Mouse (Mus musculus): Measurements from ENCODE around the gene Aebp2. TPM values are rescaled to one million over a fixed set of nuclear protein-coding genes. Genes with fewer than 3 reads are reported as not detected.
"Not testable (repeated sequence)": the region's sequence is repeated elsewhere in the genome, so short reads cannot be mapped to it uniquely, and the experiment has no call there.

Gene Aebp2
- polyA plus RNA-seq, 2 experiments = 23.3 to 67.4 TPM

GRCm38 (mm10) chr6:140597381-140598329 lies 24.8 kb upstream of the Aebp2 start:
- H3K4me1 ChIP-seq (ENCODE audit: control insufficient read depth, insufficient read depth, low read length) = no peaks in the 10 kb centered on the region
- H3K36me3 ChIP-seq (ENCODE audit: control insufficient read depth, insufficient read depth, low read length) = peaks cover 48% of the 10 kb centered on the region
- no peak for DNase-seq (ENCODE audit: low spot score)
- no peak overlapping the region for H3K4me3 ChIP-seq (replicated peaks; ENCODE audit: low read length)
- no peak for ATAC-seq (ENCODE audit: low FRiP score, low read depth)
- no peaks in the 10 kb centered on the region for H3K27me3 ChIP-seq (ENCODE audit: control insufficient read depth, insufficient read depth, low read length)
- WGBS = 86% methylated on average over 15 of the region's 15 CpGs
- H3K9me3 ChIP-seq (ENCODE audit: control insufficient read depth, low read length) = no peaks in the 10 kb centered on the region
- no peak for TF ChIP-seq POLR2A (IDR thresholded peaks at IDR 0.05; ENCODE audit: borderline replicate concordance, extremely low read depth, insufficient read depth, insufficient read length)
- H3K27ac ChIP-seq (replicated peaks; ENCODE audit: low read depth, low read length) = no peak overlapping the region
- H3K4me2 ChIP-seq (replicated peaks; ENCODE audit: low read depth, low read length, severe bottlenecking) = no peak overlapping the region
- no peak overlapping the region for H3K9ac ChIP-seq (ENCODE audit: low read depth, low read length, severe bottlenecking)

- Histone ChIP-seq H3K9me3 (ENCODE audit: control insufficient read depth, low read length) (no peaks in the 10 kb centered on the region), H3K27me3 (ENCODE audit: control insufficient read depth, insufficient read depth, low read length) (no peaks in the 10 kb centered on the region), H3K27ac (replicated peaks; ENCODE audit: low read depth, low read length) (no peak overlapping the region), H3K4me2 (replicated peaks; ENCODE audit: low read depth, low read length, severe bottlenecking) (no peak overlapping the region), H3K4me3 (replicated peaks; ENCODE audit: low read length) (no peak overlapping the region), H3K36me3 (ENCODE audit: control insufficient read depth, insufficient read depth, low read length) (peaks cover 44% of the 10 kb centered on the region), H3K4me1 (ENCODE audit: control insufficient read depth, insufficient read depth, low read length) (peaks cover 5% of the 10 kb centered on the region; the same call in 1 of the 2 replicates), H3K9ac (ENCODE audit: low read depth, low read length, severe bottlenecking) (no peak overlapping the region)
- ATAC-seq (ENCODE audit: low FRiP score, low read depth) = no peak
- TF ChIP-seq POLR2A (IDR thresholded peaks at IDR 0.05; ENCODE audit: borderline replicate concordance, extremely low read depth, insufficient read depth, insufficient read length) = no peak
- DNase-seq (ENCODE audit: low spot score) = no peak
- WGBS = 89% methylated on average over 9 of the region's 9 CpGs
Measured at GRCm38 (mm10) chr6:140598516-140598915, 23.9 kb upstream of the Aebp2 start.

GRCm38 (mm10) chr6:140599337-140599736 lies 23.1 kb upstream of the Aebp2 start:
- Histone ChIP-seq H3K9ac (ENCODE audit: low read depth, low read length, severe bottlenecking) (no peak overlapping the region), H3K4me2 (replicated peaks; ENCODE audit: low read depth, low read length, severe bottlenecking) (no peak overlapping the region), H3K9me3 (ENCODE audit: control insufficient read depth, low read length) (no peaks in the 10 kb centered on the region), H3K4me1 (ENCODE audit: control insufficient read depth, insufficient read depth, low read length) (peaks cover 6% of the 10 kb centered on the region; the same call in 1 of the 2 replicates), H3K36me3 (ENCODE audit: control insufficient read depth, insufficient read depth, low read length) (peaks cover 37% of the 10 kb centered on the region), H3K27ac (replicated peaks; ENCODE audit: low read depth, low read length) (no peak overlapping the region), H3K27me3 (ENCODE audit: control insufficient read depth, insufficient read depth, low read length) (no peaks in the 10 kb centered on the region), H3K4me3 (replicated peaks; ENCODE audit: low read length) (no peak overlapping the region)
- no peak for DNase-seq (ENCODE audit: low spot score)
- ATAC-seq (ENCODE audit: low FRiP score, low read depth) = no peak
- no peak for TF ChIP-seq POLR2A (IDR thresholded peaks at IDR 0.05; ENCODE audit: borderline replicate concordance, extremely low read depth, insufficient read depth, insufficient read length)
- 78% methylated on average over 5 of the region's 5 CpGs for WGBS

- not testable (repeated sequence) for H3K27me3 ChIP-seq (ENCODE audit: control insufficient read depth, insufficient read depth, low read length)
- WGBS = 92% methylated on average over 8 of the region's 8 CpGs
Measured at GRCm38 (mm10) chr6:140600671-140601070, 21.8 kb upstream of the Aebp2 start.

GRCm38 (mm10) chr6:140601175-140601574 lies 21.3 kb upstream of the Aebp2 start:
- no peak overlapping the region for H3K27ac ChIP-seq (replicated peaks; ENCODE audit: low read depth, low read length)
- H3K9me3 ChIP-seq (ENCODE audit: control insufficient read depth, low read length) = no peaks in the 10 kb centered on the region
- no peak overlapping the region for H3K9ac ChIP-seq (ENCODE audit: low read depth, low read length, severe bottlenecking)
- DNase-seq (ENCODE audit: low spot score) (no peak), ATAC-seq (ENCODE audit: low FRiP score, low read depth) (no peak)
- no peak overlapping the region for H3K4me3 ChIP-seq (replicated peaks; ENCODE audit: low read length)
- peaks cover 10% of the 10 kb centered on the region; the same call in 1 of the 2 replicates for H3K4me1 ChIP-seq (ENCODE audit: control insufficient read depth, insufficient read depth, low read length)
- 95% methylated on average over 4 of the region's 4 CpGs for WGBS
- H3K27me3 ChIP-seq (ENCODE audit: control insufficient read depth, insufficient read depth, low read length) = no peaks in the 10 kb centered on the region
- TF ChIP-seq POLR2A (IDR thresholded peaks at IDR 0.05; ENCODE audit: borderline replicate concordance, extremely low read depth, insufficient read depth, insufficient read length) = no peak
- H3K4me2 ChIP-seq (replicated peaks; ENCODE audit: low read depth, low read length, severe bottlenecking) = no peak overlapping the region
- H3K36me3 ChIP-seq (ENCODE audit: control insufficient read depth, insufficient read depth, low read length) = peaks cover 23% of the 10 kb centered on the region

More at GRCm38 (mm10) chr6:140600671-140601070, 21.8 kb upstream of the Aebp2 start:
- not testable (repeated sequence) for DNase-seq (ENCODE audit: low spot score); H3K4me3 ChIP-seq (replicated peaks; ENCODE audit: low read length); H3K9me3 ChIP-seq (ENCODE audit: control insufficient read depth, low read length); ATAC-seq (ENCODE audit: low FRiP score, low read depth); H3K27ac ChIP-seq (replicated peaks; ENCODE audit: low read depth, low read length); H3K4me2 ChIP-seq (replicated peaks; ENCODE audit: low read depth, low read length, severe bottlenecking); H3K9ac ChIP-seq (ENCODE audit: low read depth, low read length, severe bottlenecking)
- peaks cover 28% of the 10 kb centered on the region for H3K36me3 ChIP-seq (ENCODE audit: control insufficient read depth, insufficient read depth, low read length)
- H3K4me1 ChIP-seq (ENCODE audit: control insufficient read depth, insufficient read depth, low read length) = peaks cover 10% of the 10 kb centered on the region; the same call in 1 of the 2 replicates

All from limb, embryonic 14.5 days (tissue).